Mouse (Mus musculus): ENCODE measurements at regions not wholly inside any gene's neighbourhood (a gene's known extent, or its start where the extent isn't known, plus 50 kb on each side); places are given as distances from the start of the nearest gene placed in this dataset.

DNA sequence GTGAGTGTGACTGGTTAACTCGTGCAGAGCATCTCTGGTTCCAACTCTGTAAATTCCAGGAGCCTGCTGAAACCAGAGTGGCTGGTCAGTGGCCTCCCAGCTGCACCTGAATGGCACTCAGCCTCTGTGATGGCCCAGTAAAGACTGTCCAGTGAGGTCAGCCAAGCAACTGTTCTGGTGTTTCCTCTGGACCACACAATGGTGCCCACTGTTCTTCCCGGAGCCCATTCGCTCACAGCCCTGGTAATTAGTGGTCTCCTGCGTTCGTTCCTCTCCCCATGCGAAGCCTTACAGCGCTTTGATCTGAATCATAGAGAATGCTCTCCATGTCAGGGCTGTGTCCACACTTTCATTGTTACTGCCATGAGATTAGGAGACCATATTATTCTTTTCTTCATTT lies 75.5 kb downstream of the Enkur start:
- DNase-seq (ENCODE audit: low spot score in 2 of 2), result no peak

GRCm38 (mm10) chr2:21126531-21126930 lies 78.6 kb downstream of the Enkur start:
- no peak for DNase-seq (ENCODE audit: low spot score in 2 of 2)

DNA sequence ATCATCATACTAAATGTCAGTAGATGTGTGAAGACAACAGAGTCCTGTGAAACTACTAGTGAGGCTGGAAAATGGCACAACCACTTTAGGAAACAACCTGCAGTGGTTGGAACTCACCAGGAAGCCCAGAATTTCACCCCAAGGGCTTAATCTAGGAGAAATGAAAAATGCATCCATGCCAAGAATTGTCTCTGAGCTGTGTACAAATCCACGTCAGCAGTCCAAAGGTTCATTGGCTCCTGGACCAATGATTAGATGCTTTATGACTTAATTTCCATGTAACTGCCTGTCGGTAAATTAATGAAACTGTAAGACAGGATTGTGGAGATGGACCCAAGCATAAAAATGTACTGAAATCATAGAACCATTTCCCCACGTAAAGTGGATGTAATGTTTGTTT lies 82.7 kb downstream of the Enkur start:
- no peak for DNase-seq (ENCODE audit: low spot score in 2 of 2)

- no peak for DNase-seq (ENCODE audit: low spot score in 2 of 2)
Observed at GRCm38 (mm10) chr2:21121663-21122062, 83.5 kb downstream of the Enkur start.

DNA sequence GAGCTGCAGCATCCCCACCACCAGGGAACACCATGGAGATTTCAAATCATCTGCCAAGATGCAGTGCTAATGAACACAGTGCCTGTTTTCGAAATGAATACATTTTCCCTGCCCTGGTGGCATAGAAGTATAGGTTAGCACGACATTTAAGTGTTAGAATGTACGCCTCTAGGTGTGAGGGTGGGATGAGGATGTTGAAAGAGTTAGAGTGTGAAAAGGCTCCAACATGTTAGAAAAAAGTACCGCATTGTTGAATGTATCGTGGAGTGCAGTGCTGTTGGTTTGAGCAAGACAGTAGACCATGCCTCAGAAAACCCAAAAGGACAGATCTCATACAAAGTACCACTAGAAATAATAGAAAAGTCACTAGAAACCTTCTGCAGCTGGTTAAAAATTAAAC lies 88.3 kb downstream of the Enkur start:
- DNase-seq (ENCODE audit: low spot score in 2 of 2), result peak in 1 of 2 experiments; percentile 2

DNA sequence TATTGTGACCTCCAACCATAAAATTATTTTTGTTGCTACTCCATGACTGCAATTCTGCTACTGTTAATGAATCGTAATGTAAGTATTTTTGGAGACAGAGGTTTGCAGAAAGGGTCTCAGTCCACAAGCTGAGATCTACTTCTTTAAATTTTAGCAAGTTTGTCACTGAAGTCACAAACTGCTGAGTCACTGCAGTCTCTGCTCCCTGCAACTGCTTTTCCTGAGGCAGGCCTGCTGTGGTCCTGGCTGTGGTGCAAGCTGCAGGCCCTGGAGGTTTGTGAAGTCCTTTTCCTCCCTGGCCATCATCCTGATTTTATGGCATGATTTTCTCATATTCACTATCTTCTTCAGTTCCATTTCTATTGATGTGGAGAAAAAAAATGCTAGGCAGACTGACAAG lies 93.6 kb downstream of the Enkur start:
- no peak for DNase-seq (ENCODE audit: low spot score in 2 of 2)

DNA sequence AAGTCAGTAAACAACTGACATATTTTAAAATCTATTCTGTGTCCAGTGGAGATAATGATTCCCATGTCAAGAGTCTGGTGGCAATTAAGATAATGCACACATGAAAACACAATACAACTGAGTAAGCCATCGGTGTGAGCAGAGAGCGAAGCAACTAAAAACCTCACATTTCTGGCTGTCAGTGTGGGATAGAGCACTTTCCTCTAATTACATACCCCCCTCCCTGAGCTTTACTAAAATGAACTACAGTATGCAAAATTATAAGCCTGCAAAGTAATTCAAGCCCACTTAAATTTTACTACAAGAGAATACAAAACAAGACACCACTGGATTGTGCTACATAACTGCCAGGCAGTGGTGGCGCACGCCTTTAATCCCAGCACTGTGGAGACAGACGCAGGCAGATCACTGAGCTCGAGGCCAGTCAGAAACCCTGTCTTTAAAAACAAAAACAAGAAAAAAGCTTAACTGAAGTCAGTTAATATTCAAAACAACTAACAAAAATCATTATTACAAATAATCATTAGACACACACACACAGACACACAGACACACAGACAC lies 104.8 kb downstream of the Enkur start:
- DNase-seq (ENCODE audit: low spot score in 2 of 2), result no peak

GRCm38 (mm10) chr2:21091058-21091971 lies 113.8 kb downstream of the Enkur start:
- peak; percentile 50 to 63 for DNase-seq (ENCODE audit: low spot score in 2 of 2)

DNA sequence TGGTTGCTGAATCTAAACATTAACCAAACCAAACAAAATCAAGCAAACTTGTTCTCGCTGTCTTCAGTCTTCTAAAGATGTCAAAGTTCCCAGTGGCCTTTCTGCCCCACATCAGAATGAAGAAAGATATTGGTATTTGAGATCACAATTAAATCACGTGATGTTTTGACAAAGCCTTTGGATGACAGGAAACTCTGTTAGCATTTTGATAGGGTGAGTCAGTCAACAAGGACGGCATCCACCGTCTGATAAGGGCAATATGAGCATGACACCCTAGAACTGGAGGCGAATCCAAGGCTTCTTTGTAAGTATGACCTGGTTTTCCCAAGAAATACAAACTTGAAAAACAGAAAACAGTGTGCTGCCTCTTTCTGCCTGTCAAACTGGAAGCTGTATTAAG lies 116.8 kb upstream of the Arhgap21 start:
- no peak for DNase-seq (ENCODE audit: low spot score in 2 of 2)

- DNase-seq (ENCODE audit: low spot score in 2 of 2), result no peak
Observed at GRCm38 (mm10) chr2:21067292-21067850, 98.7 kb upstream of the Arhgap21 start.

- DNase-seq (ENCODE audit: low spot score in 2 of 2), result peak in 1 of 2 experiments; percentile 16
Observed at GRCm38 (mm10) chr2:21060347-21060650, 91.6 kb upstream of the Arhgap21 start.

DNA sequence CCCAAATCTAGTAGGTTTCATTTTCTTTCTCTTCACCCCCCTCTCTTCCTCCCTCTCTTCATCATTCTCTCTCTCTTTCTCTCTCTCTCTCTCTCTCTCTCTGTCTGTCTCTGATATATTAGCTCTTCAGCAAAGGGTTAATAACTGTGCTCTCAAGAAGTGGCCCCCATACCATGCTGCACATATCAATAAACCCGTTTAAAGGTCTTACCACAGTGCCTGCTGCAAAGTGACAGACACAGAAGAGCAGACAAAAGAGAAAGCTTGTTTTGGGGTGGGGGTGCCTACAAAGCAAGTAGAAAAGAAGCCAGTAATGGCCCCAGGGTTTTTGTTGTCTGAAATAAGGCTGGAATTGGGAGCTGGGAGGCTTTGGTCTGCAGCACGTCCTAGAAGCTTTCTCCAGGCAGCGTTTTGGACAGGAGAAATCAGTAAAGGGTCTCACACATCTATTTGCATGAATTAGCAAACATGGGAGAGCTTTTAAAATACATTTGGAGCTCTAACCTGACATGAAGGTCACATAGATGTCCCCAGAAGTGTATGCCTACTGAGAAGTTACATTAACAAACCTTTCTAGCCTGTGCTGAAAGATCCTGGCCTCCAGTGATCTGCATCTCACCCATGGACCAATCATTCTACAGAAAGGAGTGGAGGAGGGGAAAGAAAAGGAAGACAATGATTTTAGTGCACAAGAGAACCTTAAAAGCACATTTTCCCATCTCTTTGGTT lies 91.1 kb upstream of the Arhgap21 start:
- no peak for DNase-seq (ENCODE audit: low spot score in 2 of 2)

GRCm38 (mm10) chr2:21058940-21059339 lies 90.3 kb upstream of the Arhgap21 start:
- no peak for DNase-seq (ENCODE audit: low spot score in 2 of 2)

GRCm38 (mm10) chr2:21056450-21057210 lies 87.9 kb upstream of the Arhgap21 start:
- DNase-seq (ENCODE audit: low spot score in 2 of 2), result no peak

DNA sequence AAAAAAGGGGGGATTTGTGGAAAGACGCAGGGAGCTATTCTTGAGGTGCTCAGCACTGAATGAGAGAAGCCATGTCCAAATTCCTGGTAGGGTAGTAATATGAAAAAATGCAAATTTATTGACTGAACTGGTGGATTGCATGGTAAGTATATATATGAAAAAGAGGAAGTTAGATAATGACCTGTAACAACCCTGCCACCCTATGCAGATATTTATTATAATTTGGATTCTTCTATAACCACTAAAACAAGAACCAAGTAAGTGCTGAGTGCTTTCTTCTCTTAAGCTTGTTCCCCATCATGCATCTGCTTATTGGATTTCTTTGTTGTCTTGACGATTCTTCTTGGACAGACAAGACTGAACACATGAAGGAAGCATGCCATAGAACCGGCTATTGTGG lies 86.7 kb upstream of the Arhgap21 start:
- no peak for DNase-seq (ENCODE audit: low spot score in 2 of 2)

DNA sequence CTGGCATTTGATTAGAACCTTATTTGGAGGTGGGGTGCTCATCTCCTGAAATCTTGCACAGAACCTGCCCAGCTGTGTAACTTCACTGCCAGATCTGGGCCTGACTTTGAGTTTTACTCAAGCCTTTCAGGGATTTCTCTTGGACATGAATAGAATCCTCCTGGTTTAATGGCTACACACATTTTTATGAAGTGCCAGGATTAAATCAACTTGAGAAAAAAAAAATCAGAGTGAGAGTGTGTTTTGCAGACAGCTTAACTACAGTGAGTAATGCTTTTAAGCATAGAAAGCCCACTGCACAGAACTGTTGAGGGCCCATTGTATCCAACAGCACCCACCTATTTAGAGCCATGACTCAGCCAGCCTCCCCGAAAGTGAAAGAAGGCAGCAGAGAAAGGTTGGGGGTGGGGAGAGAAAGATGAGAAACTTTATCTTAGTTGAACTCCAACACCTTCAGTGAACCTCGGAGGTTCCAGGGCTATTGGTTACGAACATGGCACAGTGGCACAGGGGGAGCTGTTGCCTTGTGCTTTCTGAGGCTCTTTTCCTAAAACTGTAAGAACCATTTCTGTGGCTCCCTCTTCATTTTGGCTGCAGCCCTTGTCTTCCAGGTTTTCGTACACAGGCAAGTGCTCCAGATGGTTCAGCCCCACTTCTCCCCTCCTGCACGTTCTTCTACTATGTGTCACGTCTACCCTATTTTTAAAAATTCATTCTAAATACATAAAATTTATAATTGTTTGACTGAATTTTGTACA lies 85.8 kb upstream of the Arhgap21 start:
- DNase-seq (ENCODE audit: low spot score in 2 of 2), result peak; percentile 30 to 47

- peak; percentile 47 to 62 for DNase-seq (ENCODE audit: low spot score in 2 of 2)
Observed at GRCm38 (mm10) chr2:21053596-21053995, 84.9 kb upstream of the Arhgap21 start.

DNA sequence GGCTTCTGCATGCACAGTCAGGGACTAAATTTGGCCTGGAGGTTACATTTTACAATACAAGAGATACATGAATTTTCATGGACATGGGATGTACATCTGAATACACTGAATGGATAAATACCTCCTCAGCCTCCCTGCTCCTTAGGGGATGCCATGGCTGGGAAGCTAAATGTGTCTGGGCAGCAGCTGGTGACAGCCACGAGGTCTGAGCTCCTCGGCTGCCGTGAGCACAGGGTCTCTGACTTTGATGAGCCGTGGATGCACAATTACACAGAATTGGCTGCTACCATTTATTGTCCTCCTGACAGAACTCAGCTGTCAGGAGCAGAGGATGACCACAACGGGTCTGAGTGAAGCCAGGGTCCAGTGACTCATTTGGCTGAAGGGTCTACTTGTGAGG lies 80.3 kb upstream of the Arhgap21 start:
- DNase-seq (ENCODE audit: low spot score in 2 of 2), result no peak

DNA sequence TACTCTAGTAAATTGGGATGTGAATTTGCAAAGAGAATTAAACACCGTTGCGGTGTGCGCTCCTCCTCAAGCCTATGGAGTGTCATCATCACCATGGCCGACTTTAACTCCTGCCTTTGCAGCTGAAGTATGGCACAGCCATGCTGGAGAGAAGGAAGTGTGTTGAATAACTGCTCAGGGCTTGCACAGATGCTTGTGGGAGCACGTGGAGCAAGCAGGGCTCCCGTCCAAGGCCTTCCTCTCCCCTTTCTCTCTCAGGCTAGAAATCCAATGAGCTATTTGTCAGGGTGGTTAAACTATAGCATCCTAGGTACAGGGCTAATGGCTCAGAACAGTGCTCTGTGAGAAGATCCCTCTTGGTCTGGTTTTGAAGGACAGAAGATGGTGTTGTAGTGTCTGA lies 79.5 kb upstream of the Arhgap21 start:
- DNase-seq (ENCODE audit: low spot score in 2 of 2), result no peak

DNA sequence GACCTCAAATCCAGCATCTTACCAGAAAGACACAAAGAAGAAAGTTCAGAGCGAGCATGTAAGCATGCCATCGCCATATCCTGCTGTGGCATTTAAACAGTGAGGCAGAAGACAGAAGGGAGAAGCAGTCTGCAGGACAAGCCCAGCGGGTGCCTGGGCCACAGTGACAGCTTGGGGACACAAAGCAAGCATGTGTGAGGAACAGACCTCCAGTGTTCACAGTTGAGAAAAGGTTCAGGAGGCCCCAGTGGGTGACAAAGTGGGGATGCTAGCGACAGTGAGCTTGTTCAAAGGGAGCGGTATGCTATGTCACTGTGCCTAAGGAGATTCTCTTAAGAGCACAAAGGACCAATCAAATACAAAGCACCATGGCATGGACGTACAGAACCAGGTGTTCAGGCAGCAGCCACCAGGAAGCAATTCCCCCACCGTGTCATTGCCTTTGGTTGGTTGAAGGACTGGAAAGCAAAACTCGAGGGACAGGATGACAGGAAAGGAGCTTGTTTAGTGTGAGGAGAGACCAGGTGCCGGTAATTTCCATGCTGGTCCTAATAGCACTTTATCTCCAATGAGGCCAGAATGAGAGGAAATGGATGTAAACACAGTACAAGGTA lies 77.9 kb upstream of the Arhgap21 start:
- DNase-seq (ENCODE audit: low spot score in 2 of 2), result no peak
